Mouse (Mus musculus) liver, embryonic 11.5 days (tissue): ENCODE measurements around the gene Ptprn2. TPM values are rescaled to one million over a fixed set of nuclear protein-coding genes. Genes with fewer than 3 reads are reported as not detected.

Source experiments
- ATAC-seq: fragments of 200-750 bp; cut with Nextera tagmentation; replicated peaks from 2 replicates; pipeline ENCODE4 v1.8.0; 2017; ENCODE audit warnings: moderate number of reproducible peaks, mild to moderate bottlenecking, moderate TSS enrichment, moderate library complexity; ENCODE audit not compliant: low FRiP score
- DNase-seq: peaks from one replicate; pipeline ENCODE4 v3.0.0-alpha.2; 2017; ENCODE audit warnings: low spot score
- H3K27ac ChIP-seq: fragments of 300-500 bp; sonication (generic); 2 replicates; pipeline ENCODE4 v1.5.1; 2014; ENCODE audit warnings: mild to moderate bottlenecking, low read depth, low read length, control low read depth
- H3K27me3 ChIP-seq: fragments of 300-500 bp; sonication (generic); replicated peaks from 2 replicates; pipeline ENCODE4 v1.6.1; 2014; ENCODE audit warnings: low read length, mixed read lengths; ENCODE audit not compliant: control insufficient read depth, insufficient read depth
- H3K36me3 ChIP-seq: fragments of 300-500 bp; sonication (generic); 2 replicates; pipeline ENCODE4 v1.6.1; 2014; ENCODE audit warnings: mild to moderate bottlenecking, low read length, moderate library complexity, mixed read lengths; ENCODE audit not compliant: control insufficient read depth, insufficient read depth
- H3K4me1 ChIP-seq: fragments of 300-500 bp; sonication (generic); replicated peaks from 2 replicates; pipeline ENCODE4 v1.6.1; 2014; ENCODE audit warnings: low read length, mixed read lengths; ENCODE audit not compliant: control insufficient read depth, insufficient read depth
- H3K4me2 ChIP-seq: fragments of 300-500 bp; sonication (generic); 2 replicates; pipeline ENCODE4 v1.6.1; 2014; ENCODE audit warnings: mild to moderate bottlenecking, control low read depth, moderate library complexity
- H3K4me3 ChIP-seq: fragments of 300-500 bp; sonication (generic); 2 replicates; pipeline ENCODE4 v1.5.1; 2014; ENCODE audit warnings: low read depth, low read length, control low read depth
- H3K9ac ChIP-seq: fragments of 300-500 bp; sonication (generic); 2 replicates; pipeline ENCODE4 v1.6.1; 2014; ENCODE audit warnings: low read depth, low read length, control low read depth
- H3K9me3 ChIP-seq: fragments of 300-500 bp; sonication (generic); 2 replicates; pipeline ENCODE4 v1.6.1; 2016; ENCODE audit warnings: low read length, inconsistent platforms, mixed read lengths; ENCODE audit not compliant: control insufficient read depth
- WGBS: fragments of 180-500 bp; shearing (Covaris S2); extraction: QIAGEN DNeasy Blood & Tissue Kit; methylation state at CpG from one replicate; pipeline ENCODE4 v1.1.7; 2014; 5-methylcytosine and 5-hydroxymethylcytosine counted together
- polyA plus RNA-seq: library from polyadenylated mRNA; unstranded; fragments of >200 nt; fragmentation: Nextera tagmentation; extraction: Ambion mirVana; gene quantifications from 2 replicates; pipeline ENCODE4 v1.2.1, GENCODE M21; 2014

The Ptprn2 gene
- polyA plus RNA-seq, 1 experiment from 2014 or later = 0.11 TPM

DNA sequence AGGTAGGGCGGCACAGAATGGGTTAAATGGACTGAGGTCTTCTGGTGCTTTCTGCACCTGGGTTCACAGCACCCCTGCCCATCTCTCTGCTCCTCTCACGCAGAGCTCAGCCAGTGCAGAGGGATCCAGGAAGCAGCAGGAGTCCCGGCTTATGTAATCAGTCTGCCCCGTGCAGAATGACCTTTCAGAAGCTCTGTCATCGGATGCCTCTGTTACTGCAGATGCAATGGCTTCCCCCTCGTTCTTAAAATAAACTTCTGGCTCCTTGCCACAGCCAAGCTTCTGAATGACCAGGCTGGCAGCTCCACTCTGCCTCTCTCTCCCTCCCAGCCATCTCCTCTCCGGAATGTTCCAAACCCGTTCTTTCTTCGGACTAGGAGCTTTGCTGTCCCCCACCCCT lies 714.6 kb downstream of the Ptprn2 start:
- H3K36me3 ChIP-seq = no peaks in the 10 kb centered on the region
- peak; percentile 58 for ATAC-seq
- H3K4me2 ChIP-seq = no peak overlapping the region
- no peaks in the 10 kb centered on the region for H3K9me3 ChIP-seq
- H3K9ac ChIP-seq = no peak overlapping the region
- H3K27ac ChIP-seq = no peak overlapping the region
- WGBS = 27% methylated on average over 9 of the region's 9 CpGs
- no peak for DNase-seq
- H3K4me1 ChIP-seq = no peaks in the 10 kb centered on the region
- H3K27me3 ChIP-seq = no peaks in the 10 kb centered on the region
- H3K4me3 ChIP-seq = no peak overlapping the region

DNA sequence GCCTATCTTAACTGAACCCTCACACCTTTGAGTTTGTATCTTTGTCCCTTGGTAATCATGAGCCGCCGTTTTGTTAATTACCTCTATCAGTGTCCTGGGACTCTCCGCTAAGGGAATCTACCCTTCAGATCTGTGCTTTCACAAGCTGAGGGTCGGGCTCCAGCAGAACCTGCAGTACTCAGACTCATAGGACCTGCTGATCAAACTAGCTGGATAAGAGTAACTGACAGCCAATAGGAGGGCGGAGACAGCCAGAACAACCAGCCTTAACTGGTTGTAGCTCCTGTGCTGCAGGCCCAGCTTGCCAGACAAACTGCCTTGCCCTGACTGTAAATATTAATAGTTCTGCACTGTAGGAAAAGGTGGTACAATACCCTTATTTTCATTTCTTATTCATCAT lies 715.1 kb downstream of the Ptprn2 start:
- no peak for DNase-seq
- H3K27me3 ChIP-seq = no peaks in the 10 kb centered on the region
- ATAC-seq = peak; percentile 45
- no peak overlapping the region for H3K9ac ChIP-seq
- no peaks in the 10 kb centered on the region for H3K9me3 ChIP-seq
- H3K36me3 ChIP-seq = no peaks in the 10 kb centered on the region
- no peak overlapping the region for H3K4me2 ChIP-seq
- no peak overlapping the region for H3K4me3 ChIP-seq
- WGBS = 41% methylated on average over 5 of the region's 5 CpGs
- H3K27ac ChIP-seq = no peak overlapping the region
- H3K4me1 ChIP-seq = no peaks in the 10 kb centered on the region

DNA sequence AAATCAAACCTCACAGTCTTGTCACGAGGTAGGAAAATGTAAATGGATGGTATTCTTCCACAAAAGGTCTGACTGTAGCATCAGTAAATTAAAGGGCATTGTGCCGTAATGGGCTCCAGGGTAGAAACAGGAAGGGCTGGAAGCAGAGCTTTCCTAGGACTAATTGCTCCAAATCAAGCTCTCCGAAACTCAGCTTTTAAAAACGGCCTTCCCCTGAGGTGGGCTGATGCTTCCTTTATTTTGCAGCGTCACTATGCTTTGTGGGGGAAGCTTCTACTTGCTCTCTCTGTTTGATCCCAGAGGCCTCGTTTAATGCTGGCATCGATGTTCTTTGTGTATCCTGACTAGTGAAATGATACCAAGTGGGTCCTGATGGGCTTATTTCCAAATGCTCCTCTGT lies 718.0 kb downstream of the Ptprn2 start:
- Histone ChIP-seq H3K9me3 (no peaks in the 10 kb centered on the region), H3K4me3 (no peak overlapping the region), H3K27ac (no peak overlapping the region), H3K4me1 (no peaks in the 10 kb centered on the region), H3K9ac (no peak overlapping the region), H3K27me3 (no peaks in the 10 kb centered on the region), H3K36me3 (no peaks in the 10 kb centered on the region), H3K4me2 (no peak overlapping the region)
- 67% methylated on average over 7 of the region's 7 CpGs for WGBS
- ATAC-seq = no peak
- no peak for DNase-seq

DNA sequence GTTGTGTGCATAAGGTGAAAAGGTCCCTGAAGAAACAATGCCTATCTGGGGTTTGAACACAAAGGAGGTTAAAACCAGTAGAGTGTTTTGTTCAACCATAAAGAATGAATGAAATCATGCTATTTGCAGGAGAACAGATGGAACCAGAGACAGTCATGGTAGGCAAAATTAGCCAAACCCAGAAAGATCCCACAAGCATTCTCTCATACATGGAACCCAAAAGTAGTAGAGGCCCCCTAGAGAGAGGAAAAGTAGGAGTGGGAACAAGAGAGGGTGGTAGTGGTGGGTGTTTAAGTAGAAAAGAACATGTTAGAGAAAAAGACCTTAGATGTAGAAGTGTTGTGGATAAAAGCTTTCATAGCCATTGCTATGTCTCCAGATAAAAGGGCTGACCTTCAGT lies 719.4 kb downstream of the Ptprn2 start:
- H3K9ac ChIP-seq = no peak overlapping the region
- H3K4me1 ChIP-seq = no peaks in the 10 kb centered on the region
- H3K4me2 ChIP-seq = no peak overlapping the region
- H3K36me3 ChIP-seq = no peaks in the 10 kb centered on the region
- H3K27me3 ChIP-seq = no peaks in the 10 kb centered on the region
- no peaks in the 10 kb centered on the region for H3K9me3 ChIP-seq
- H3K4me3 ChIP-seq = no peak overlapping the region
- no peak overlapping the region for H3K27ac ChIP-seq
- DNase-seq (no peak), ATAC-seq (no peak)

DNA sequence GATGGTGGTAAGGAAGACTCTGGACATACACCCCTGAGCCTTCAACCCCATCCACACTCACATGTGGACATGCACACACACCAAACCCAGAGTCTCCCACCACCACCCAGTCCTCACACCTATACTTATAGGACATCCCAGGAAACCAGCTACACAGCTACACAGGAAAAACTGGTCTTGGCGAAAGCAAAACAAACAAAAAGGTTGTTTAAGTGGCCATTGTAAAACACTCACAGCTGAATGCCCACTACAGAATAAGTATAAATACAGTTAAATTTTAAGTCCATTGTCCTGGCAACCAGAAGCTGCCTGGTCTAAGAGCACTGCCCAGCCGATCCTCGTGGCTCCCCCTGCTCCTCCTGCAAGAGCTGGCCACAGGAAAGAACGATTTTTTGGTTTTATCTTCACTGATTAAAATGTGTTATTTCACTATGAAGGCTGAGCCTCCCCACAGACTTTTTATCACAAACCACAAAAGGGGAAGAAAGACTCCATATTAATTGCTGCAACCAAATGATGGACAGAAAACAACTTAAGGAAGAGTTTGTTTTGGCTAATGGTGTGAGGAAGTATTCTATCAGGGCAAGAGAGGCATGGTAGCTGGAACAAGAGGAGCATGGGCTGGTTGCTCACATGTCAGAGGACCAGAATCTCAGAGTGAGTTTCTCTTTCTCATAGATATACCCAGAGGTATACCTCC lies 722.1 kb downstream of the Ptprn2 start:
- WGBS = 37% methylated on average over 4 of the region's 4 CpGs
- H3K4me1 ChIP-seq = no peaks in the 10 kb centered on the region
- H3K27ac ChIP-seq = no peak overlapping the region
- no peak overlapping the region for H3K4me3 ChIP-seq
- no peaks in the 10 kb centered on the region for H3K27me3 ChIP-seq
- H3K4me2 ChIP-seq = no peak overlapping the region
- no peaks in the 10 kb centered on the region for H3K36me3 ChIP-seq
- no peak for ATAC-seq
- no peaks in the 10 kb centered on the region for H3K9me3 ChIP-seq
- H3K9ac ChIP-seq = no peak overlapping the region
- DNase-seq = no peak

DNA sequence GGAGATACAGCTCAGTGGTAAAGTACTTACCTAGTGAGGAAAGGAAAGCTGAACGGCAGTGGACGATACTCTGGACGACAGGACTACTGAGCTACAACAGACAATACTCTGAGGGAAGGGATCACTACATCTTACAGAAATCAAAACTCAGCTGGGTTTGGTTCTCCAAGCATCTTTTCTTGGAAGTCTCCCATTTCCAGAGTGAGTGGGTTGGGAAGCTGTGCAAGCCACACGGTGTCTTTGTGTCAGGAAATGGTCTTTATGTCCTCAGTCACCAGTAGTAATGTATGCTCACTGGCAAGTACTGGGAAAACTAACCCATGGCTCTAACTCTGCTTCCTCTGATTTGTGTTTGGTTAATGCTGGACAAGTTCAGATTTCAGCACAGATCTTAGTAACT lies 724.9 kb downstream of the Ptprn2 start:
- Histone ChIP-seq H3K9me3 (no peaks in the 10 kb centered on the region), H3K4me2 (no peak overlapping the region), H3K36me3 (no peaks in the 10 kb centered on the region), H3K27ac (no peak overlapping the region), H3K4me3 (no peak overlapping the region), H3K27me3 (no peaks in the 10 kb centered on the region), H3K4me1 (no peaks in the 10 kb centered on the region), H3K9ac (no peak overlapping the region)
- DNase-seq (no peak), ATAC-seq (no peak)
- 88% methylated on average over 4 of the region's 4 CpGs for WGBS

DNA sequence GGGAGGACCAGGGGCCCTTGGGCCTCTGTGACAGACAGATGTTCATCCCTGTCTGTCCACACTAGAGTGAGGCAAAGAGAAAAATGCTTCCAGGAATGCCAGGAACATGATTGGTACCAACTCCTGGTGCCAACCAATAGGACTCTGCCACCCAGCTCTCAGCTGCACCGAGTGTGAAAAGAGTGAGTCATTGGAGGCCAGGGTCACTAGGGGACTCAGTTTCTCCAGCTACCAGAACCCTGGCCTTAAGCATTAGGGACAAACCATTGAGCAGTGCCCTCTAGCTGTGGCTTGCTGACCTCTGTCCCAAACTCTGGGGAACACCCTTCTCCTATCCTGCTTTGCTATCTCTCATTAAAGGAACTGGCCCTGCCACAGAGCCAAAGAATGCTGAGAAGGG lies 728.0 kb downstream of the Ptprn2 start:
- WGBS = 58% methylated on average over 1 of the region's 1 CpGs
- H3K9ac ChIP-seq = no peak overlapping the region
- no peak overlapping the region for H3K4me3 ChIP-seq
- no peaks in the 10 kb centered on the region for H3K27me3 ChIP-seq
- no peaks in the 10 kb centered on the region for H3K4me1 ChIP-seq
- ATAC-seq = no peak
- H3K4me2 ChIP-seq = no peak overlapping the region
- no peak overlapping the region for H3K27ac ChIP-seq
- H3K9me3 ChIP-seq = no peaks in the 10 kb centered on the region
- no peaks in the 10 kb centered on the region for H3K36me3 ChIP-seq
- no peak for DNase-seq

DNA sequence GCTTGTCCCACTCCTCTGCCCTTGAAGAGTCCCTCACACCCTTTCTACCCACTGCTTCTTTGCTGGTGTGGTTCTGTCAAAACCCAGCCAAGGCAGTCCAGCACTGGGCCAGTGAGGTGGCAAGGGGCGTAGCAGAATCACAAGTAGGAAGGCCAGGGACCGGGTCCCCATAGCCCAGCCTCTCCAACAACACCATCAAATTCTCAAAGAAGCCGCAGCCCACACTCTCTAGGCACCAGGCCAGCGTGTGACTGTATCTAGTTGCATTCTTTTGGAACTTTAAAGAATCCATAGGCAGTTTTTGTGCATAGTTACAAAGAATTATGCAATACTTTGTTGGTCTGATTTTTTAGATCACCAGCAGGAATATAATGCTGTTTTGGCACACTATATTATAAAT lies 728.8 kb downstream of the Ptprn2 start:
- no peak overlapping the region for H3K4me2 ChIP-seq
- no peak for DNase-seq
- H3K27me3 ChIP-seq = no peaks in the 10 kb centered on the region
- no peaks in the 10 kb centered on the region for H3K36me3 ChIP-seq
- H3K4me3 ChIP-seq = no peak overlapping the region
- no peak overlapping the region for H3K27ac ChIP-seq
- no peaks in the 10 kb centered on the region for H3K4me1 ChIP-seq
- H3K9me3 ChIP-seq = no peaks in the 10 kb centered on the region
- 71% methylated on average over 4 of the region's 4 CpGs for WGBS
- H3K9ac ChIP-seq = no peak overlapping the region
- ATAC-seq = no peak

DNA sequence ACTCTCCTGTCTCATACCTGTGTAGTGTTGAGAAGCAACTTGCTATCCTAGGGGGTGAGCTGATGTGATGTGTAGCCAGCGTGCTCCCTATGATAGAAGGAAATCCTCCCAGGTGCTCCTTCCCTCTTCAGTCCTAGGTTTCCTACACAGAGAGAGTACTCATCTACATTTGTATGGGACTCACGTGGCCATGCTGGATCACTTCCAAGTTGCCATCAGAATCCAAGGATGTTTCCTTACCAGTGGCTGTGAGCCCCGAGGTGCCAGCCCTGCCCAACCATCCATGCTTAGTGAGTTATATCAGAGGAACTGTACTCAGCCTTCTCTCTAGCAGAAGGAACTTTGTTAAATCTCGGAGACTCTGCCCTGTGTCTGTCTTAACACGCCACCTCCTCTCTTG lies 729.4 kb downstream of the Ptprn2 start:
- Histone ChIP-seq H3K27me3 (no peaks in the 10 kb centered on the region), H3K9me3 (no peaks in the 10 kb centered on the region), H3K4me3 (no peak overlapping the region), H3K4me2 (no peak overlapping the region), H3K4me1 (no peaks in the 10 kb centered on the region), H3K27ac (no peak overlapping the region), H3K9ac (no peak overlapping the region), H3K36me3 (no peaks in the 10 kb centered on the region)
- no peak for DNase-seq
- ATAC-seq = no peak
- WGBS = 76% methylated on average over 5 of the region's 5 CpGs
